Mouse (Mus musculus): ENCODE measurements around the gene Kbtbd8. TPM values are rescaled to one million over a fixed set of nuclear protein-coding genes. Genes with fewer than 3 reads are reported as not detected.
A peak's percentile ranks its signal among the peaks of the same experiment; 100 is the strongest.

Kbtbd8 gene
- total RNA-seq (2021): 1 to 10 TPM; 2.2 to 2.4 TPM
- polyA plus RNA-seq (2012; rRNA removed): 0.45 and 1.1 TPM in 2 replicates
- long read RNA-seq, full-length matches to known transcripts: 1 of 2 reads
- long read RNA-seq, partial matches to known transcripts: 0 of 2 reads
- long read RNA-seq, other reads (novel, unspliced or antisense): 1 of 2 reads

DNA sequence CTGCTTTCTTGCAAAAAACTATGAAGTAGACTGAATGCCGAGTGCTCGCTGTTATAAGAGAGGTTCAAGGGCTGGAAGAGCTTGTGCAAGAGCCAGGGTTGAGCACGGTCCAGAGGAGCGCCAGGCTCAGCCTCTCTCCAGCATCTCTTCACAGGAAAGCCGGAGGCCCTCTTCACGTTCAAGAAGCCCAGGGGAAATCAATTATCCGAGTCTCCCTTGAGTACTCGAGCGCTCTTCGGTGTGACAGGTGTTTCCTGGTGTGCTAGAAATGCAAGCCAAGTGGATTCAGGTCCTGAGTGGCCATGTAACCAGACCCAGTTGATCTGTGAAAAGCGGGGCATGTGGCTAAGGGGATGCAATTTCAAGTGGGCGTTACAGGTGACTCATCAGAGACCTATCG is at the start of gene Kbtbd8:
Gene Kbtbd8, plus strand, starts transcription at position 295 of the 400 bp plus-strand sequence.
- no peaks in the 10 kb centered on the region for H3K79me2 ChIP-seq (replicated peaks; ENCODE audit: control insufficient read depth, insufficient read depth, low read length)
- H3K36me3 ChIP-seq (ENCODE audit: control insufficient read depth, insufficient read depth, low read length): no peaks in the 10 kb centered on the region; the same call in 1 of the 2 replicates
- peak within 1 kb of the TSS; percentile 85 for H3K9ac ChIP-seq (ENCODE audit: low read depth, low read length)
- H3K27ac ChIP-seq: peak within 1 kb of the TSS; percentile 70
- no peaks in the 10 kb centered on the region for H3K27me3 ChIP-seq (ENCODE audit: control insufficient read depth, insufficient read depth, low read length)
- TF ChIP-seq CTCF (IDR thresholded peaks at IDR 0.05) (no peak), EP300 (IDR thresholded peaks at IDR 0.05; ENCODE audit: insufficient read depth, low read depth, low read length) (no peak), POLR2A (IDR thresholded peaks at IDR 0.05; ENCODE audit: insufficient read depth, low read depth, low read length) (no peak)
- intact Hi-C loops (cut with DNase I): no loop called here
- DNase-seq: peak; percentile 2 to 17
- peak within 1 kb of the TSS; percentile 98 for H3K4me3 ChIP-seq
- H3K4me1 ChIP-seq (ENCODE audit: control insufficient read depth, insufficient read depth, low read length): no peaks in the 10 kb centered on the region
- WGBS: 28% methylated on average over 13 of the region's 13 CpGs

DNA sequence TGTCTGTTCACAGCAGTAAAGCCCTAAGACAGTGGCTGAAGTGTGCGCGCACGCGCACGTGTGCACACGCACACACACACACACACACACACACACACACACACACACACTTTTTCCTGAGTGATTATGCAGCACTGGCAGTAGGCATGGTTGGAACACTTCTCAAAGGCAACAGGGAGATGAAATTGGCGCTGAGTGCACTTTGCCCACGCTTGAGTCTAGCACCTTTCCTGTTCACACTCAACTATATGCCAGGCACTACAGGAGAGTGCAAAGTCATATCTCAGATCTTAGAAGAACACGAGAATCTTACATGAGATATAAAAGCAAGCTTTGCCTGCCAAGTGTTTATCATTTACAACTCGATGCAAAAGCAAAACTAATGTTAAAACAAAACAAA is 47.3 kb upstream of the Kbtbd8 start:
- no peak for TF ChIP-seq CTCF (IDR thresholded peaks at IDR 0.05)
- TF ChIP-seq EP300 (IDR thresholded peaks at IDR 0.05; ENCODE audit: insufficient read depth, low read depth, low read length): no peak
- no peak for TF ChIP-seq POLR2A (IDR thresholded peaks at IDR 0.05; ENCODE audit: insufficient read depth, low read depth, low read length)
- DNase-seq: no peak
- intact Hi-C loops (cut with DNase I): no loop called here
- Histone ChIP-seq H3K79me2 (replicated peaks; ENCODE audit: control insufficient read depth, insufficient read depth, low read length) (no peaks in the 10 kb centered on the region), H3K4me1 (ENCODE audit: control insufficient read depth, insufficient read depth, low read length) (no peaks in the 10 kb centered on the region), H3K4me3 (no peak overlapping the region), H3K36me3 (ENCODE audit: control insufficient read depth, insufficient read depth, low read length) (no peaks in the 10 kb centered on the region), H3K9ac (ENCODE audit: low read depth, low read length) (no peak overlapping the region), H3K27me3 (ENCODE audit: control insufficient read depth, insufficient read depth, low read length) (no peaks in the 10 kb centered on the region), H3K27ac (no peak overlapping the region)
- WGBS: 76% methylated on average over 10 of the region's 10 CpGs

DNA sequence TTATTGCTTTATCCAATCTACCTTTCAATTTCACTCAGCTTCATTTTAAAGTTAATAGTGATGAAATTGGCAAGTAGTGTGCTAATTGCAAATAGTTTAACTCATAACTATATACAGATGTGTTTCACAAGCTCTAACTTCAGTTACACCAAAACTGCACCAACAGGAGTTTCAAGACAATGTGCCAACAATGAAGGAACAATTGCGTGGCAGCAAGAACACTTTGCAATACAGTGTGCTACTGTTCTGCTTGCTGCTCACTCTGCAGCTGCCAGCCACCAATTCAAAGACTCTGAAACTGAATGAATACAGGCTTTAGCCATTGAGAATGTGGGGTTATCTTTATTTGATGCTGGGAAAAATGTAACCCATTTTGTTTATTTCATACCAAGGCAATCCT is 31.8 kb upstream of the Kbtbd8 start:
- Histone ChIP-seq H3K4me1 (ENCODE audit: control insufficient read depth, insufficient read depth, low read length) (no peaks in the 10 kb centered on the region), H3K4me3 (no peak overlapping the region), H3K27ac (no peak overlapping the region), H3K79me2 (replicated peaks; ENCODE audit: control insufficient read depth, insufficient read depth, low read length) (no peaks in the 10 kb centered on the region), H3K9ac (ENCODE audit: low read depth, low read length) (no peak overlapping the region), H3K27me3 (ENCODE audit: control insufficient read depth, insufficient read depth, low read length) (no peaks in the 10 kb centered on the region), H3K36me3 (ENCODE audit: control insufficient read depth, insufficient read depth, low read length) (no peaks in the 10 kb centered on the region)
- TF ChIP-seq CTCF (IDR thresholded peaks at IDR 0.05): no peak
- 65% methylated on average over 1 of the region's 1 CpGs for WGBS
- intact Hi-C loops (cut with DNase I): no loop called here
- DNase-seq: no peak

DNA sequence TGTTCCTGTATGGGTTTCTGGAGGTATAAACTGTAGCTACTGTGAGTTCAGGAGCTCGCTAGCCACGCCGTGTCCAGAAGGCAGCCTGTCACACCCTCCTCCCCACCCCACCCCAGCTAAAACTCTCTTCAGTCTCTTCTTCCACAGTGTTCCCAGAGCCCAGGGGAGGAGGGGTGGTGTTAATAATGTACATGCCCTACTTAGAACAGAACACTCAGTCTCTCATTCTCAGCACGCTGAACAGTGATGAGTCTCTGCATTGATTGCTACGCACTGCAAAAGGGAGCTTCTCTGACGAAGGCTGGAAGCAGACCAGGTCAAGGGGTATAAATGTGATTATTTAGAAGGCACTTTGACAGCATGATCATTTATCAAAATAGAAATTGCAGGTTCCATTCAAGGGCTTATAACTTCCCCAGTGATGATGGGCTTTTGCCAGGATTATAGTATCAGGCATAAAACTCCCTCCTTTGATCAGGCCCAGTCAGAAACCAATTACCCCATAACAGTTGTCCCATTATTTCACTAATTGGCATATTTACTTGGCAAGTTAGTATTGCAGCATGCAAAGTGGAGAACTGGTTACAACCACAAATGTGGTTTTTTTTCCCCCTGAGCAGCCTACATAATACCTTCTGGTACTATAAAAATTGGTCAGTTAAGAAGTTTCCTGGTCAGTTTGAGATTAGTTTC is 29.7 kb upstream of the Kbtbd8 start:
- Histone ChIP-seq H3K9ac (ENCODE audit: low read depth, low read length) (no peak overlapping the region), H3K27ac (no peak overlapping the region), H3K36me3 (ENCODE audit: control insufficient read depth, insufficient read depth, low read length) (no peaks in the 10 kb centered on the region), H3K79me2 (replicated peaks; ENCODE audit: control insufficient read depth, insufficient read depth, low read length) (no peaks in the 10 kb centered on the region), H3K27me3 (ENCODE audit: control insufficient read depth, insufficient read depth, low read length) (no peaks in the 10 kb centered on the region), H3K4me1 (ENCODE audit: control insufficient read depth, insufficient read depth, low read length) (no peaks in the 10 kb centered on the region), H3K4me3 (no peak overlapping the region)
- WGBS: 90% methylated on average over 6 of the region's 6 CpGs
- intact Hi-C loops (cut with DNase I): no loop called here
- no peak for TF ChIP-seq POLR2A (IDR thresholded peaks at IDR 0.05; ENCODE audit: insufficient read depth, low read depth, low read length)
- no peak for TF ChIP-seq CTCF (IDR thresholded peaks at IDR 0.05)
- no peak for TF ChIP-seq EP300 (IDR thresholded peaks at IDR 0.05; ENCODE audit: insufficient read depth, low read depth, low read length)
- DNase-seq: no peak

DNA sequence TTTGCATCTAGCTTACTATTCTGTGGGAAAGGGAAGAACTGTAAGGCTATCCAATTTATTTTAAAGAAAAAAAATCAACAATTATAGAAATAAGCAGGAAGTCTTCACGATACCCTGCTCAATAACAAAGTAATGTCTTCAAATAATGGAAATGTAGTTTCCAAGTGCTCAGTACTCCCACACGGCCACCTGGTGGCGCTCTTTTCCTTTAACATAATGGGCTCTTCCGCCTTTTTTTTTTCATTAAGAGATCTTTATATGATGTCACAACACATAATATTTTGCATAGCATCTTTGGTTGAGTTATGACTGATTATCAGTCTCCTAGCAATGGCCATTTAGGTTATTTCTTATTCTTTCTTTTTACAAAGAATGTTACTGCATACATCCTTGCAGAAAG is 29.0 kb upstream of the Kbtbd8 start:
- no peak for DNase-seq
- no peaks in the 10 kb centered on the region for H3K27me3 ChIP-seq (ENCODE audit: control insufficient read depth, insufficient read depth, low read length)
- no peaks in the 10 kb centered on the region for H3K79me2 ChIP-seq (replicated peaks; ENCODE audit: control insufficient read depth, insufficient read depth, low read length)
- intact Hi-C loops (cut with DNase I): no loop called here
- H3K27ac ChIP-seq: no peak overlapping the region
- TF ChIP-seq POLR2A (IDR thresholded peaks at IDR 0.05; ENCODE audit: insufficient read depth, low read depth, low read length) (no peak), CTCF (IDR thresholded peaks at IDR 0.05) (peak; percentile 49)
- H3K36me3 ChIP-seq (ENCODE audit: control insufficient read depth, insufficient read depth, low read length): no peaks in the 10 kb centered on the region
- WGBS: 44% methylated on average over 4 of the region's 4 CpGs
- H3K4me3 ChIP-seq: no peak overlapping the region
- H3K4me1 ChIP-seq (ENCODE audit: control insufficient read depth, insufficient read depth, low read length): no peaks in the 10 kb centered on the region
- H3K9ac ChIP-seq (ENCODE audit: low read depth, low read length): no peak overlapping the region

DNA sequence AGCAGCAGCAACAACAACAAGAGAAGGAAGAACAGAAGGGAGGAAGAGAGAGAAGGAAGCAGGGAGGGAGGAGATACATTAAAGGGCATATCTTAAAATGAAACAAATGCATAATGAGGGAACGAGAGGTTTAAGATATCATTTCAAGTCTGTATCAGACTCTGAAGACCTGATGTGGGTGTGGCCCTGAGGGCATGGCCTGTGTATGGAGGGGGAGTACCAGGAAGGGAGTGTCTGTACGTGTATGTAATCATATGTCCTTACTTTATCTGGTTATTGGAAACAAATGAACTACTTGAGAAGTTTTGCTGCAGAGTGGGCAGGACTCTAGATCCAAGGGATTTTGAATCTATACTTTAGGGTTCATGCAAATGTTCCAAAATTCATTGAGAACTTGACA is 22.3 kb upstream of the Kbtbd8 start:
- Histone ChIP-seq H3K4me1 (ENCODE audit: control insufficient read depth, insufficient read depth, low read length) (no peaks in the 10 kb centered on the region), H3K27me3 (ENCODE audit: control insufficient read depth, insufficient read depth, low read length) (no peaks in the 10 kb centered on the region), H3K36me3 (ENCODE audit: control insufficient read depth, insufficient read depth, low read length) (no peaks in the 10 kb centered on the region), H3K9ac (ENCODE audit: low read depth, low read length) (no peak overlapping the region), H3K4me3 (no peak overlapping the region), H3K27ac (no peak overlapping the region), H3K79me2 (replicated peaks; ENCODE audit: control insufficient read depth, insufficient read depth, low read length) (no peaks in the 10 kb centered on the region)
- no peak for DNase-seq
- TF ChIP-seq CTCF (IDR thresholded peaks at IDR 0.05) (no peak), POLR2A (IDR thresholded peaks at IDR 0.05; ENCODE audit: insufficient read depth, low read depth, low read length) (no peak), EP300 (IDR thresholded peaks at IDR 0.05; ENCODE audit: insufficient read depth, low read depth, low read length) (no peak)
- 23% methylated on average over 2 of the region's 2 CpGs for WGBS
- intact Hi-C loops (cut with DNase I): loop anchor here (5.0 kb wide), 1 partner anchor 128 kb away; no protein-coding TSS in a partner anchor
